Mouse (Mus musculus) CH12.LX (cell line): ENCODE measurements around the gene Zfp30. TPM values are rescaled to one million over a fixed set of nuclear protein-coding genes. Genes with fewer than 3 reads are reported as not detected.
A peak's percentile ranks its signal among the peaks of the same experiment; 100 is the strongest.

Experiments used
- DNase-seq: peaks from one replicate; pipeline ENCODE4 v3.0.0-alpha.2; 2013; ENCODE audit errors: extremely low read depth
- H3K27ac ChIP-seq: 2 replicates; pipeline ENCODE4 v1.5.1; 2012; ENCODE audit warnings: low read depth, mild to moderate bottlenecking, control low read depth, moderate library complexity; ENCODE audit not compliant: insufficient read depth
- H3K27me3 ChIP-seq: replicated peaks from 2 replicates; pipeline ENCODE3; 2012; ENCODE audit warnings: inconsistent platforms
- H3K36me3 ChIP-seq, 2 experiments: replicated peaks in 1 of 2; 2 replicates each; pipeline versions ENCODE3 to v1.6.1; 2012; ENCODE audit warnings: inconsistent platforms in 1 of 2, low read length in 1 of 2, mild to moderate bottlenecking in 1 of 2, mixed read lengths in 1 of 2, moderate library complexity in 1 of 2; ENCODE audit not compliant: control insufficient read depth in 1 of 2, insufficient read depth in 1 of 2
- H3K4me1 ChIP-seq, 2 experiments: 2 replicates each; pipeline ENCODE4 v1.6.1; 2012; ENCODE audit warnings: inconsistent platforms in 1 of 2, moderate library complexity in 1 of 2; ENCODE audit not compliant: insufficient read depth in 2 of 2, control insufficient read depth in 1 of 2
- H3K4me2 ChIP-seq: 2 replicates; pipeline ENCODE4 v1.6.1; 2012; ENCODE audit warnings: low read depth, mild to moderate bottlenecking, control low read depth; ENCODE audit not compliant: poor library complexity, insufficient read depth, severe bottlenecking
- H3K4me3 ChIP-seq, 3 experiments: fragments of 150-350 bp in 1 of 3; sonication (generic) in 1 of 3; replicated peaks in 1 of 3; 2 replicates each; pipeline versions ENCODE3 to v1.5.1; 2011 to 2012; ENCODE audit warnings: low read depth in 2 of 3, low read length in 2 of 3, mild to moderate bottlenecking in 2 of 3, moderate library complexity in 2 of 3, control low read depth in 1 of 3, improper control_type of control experiment in 1 of 3, inconsistent platforms in 1 of 3, mixed read lengths in 1 of 3; ENCODE audit not compliant: poor library complexity in 1 of 3
- H3K79me2 ChIP-seq: replicated peaks from 2 replicates; pipeline ENCODE4 v1.6.1; 2012; ENCODE audit warnings: mild to moderate bottlenecking, moderate library complexity; ENCODE audit not compliant: control insufficient read depth, poor library complexity, insufficient read depth, severe bottlenecking; ENCODE audit errors: extremely low read depth
- H3K9ac ChIP-seq: 2 replicates; pipeline ENCODE4 v1.6.1; 2012; ENCODE audit warnings: low read depth, mild to moderate bottlenecking, control low read depth, moderate library complexity; ENCODE audit not compliant: insufficient read depth
- H3K9me3 ChIP-seq: replicated peaks from 2 replicates; pipeline ENCODE3; 2012; ENCODE audit warnings: low read length, inconsistent platforms, mixed read lengths
- BHLHE40 ChIP-seq: IDR thresholded peaks from 2 replicates; pipeline ENCODE4 v1.6.1; 2011; ENCODE audit warnings: mild to moderate bottlenecking, low read depth, low read length, improper control_type of control experiment
- CHD1 ChIP-seq: IDR thresholded peaks from 2 replicates; pipeline ENCODE4 v1.6.1; 2012; ENCODE audit warnings: low read depth, low read length, improper control_type of control experiment, inconsistent platforms
- CHD2 ChIP-seq: IDR thresholded peaks from 2 replicates; pipeline ENCODE4 v1.6.1; 2011; ENCODE audit warnings: low read length, improper control_type of control experiment
- CTCF ChIP-seq, 2 experiments: IDR thresholded peaks in 1 of 2; conservative IDR thresholded peaks in 1 of 2; 2 replicates each; pipeline ENCODE4 v1.5.1; 2011 to 2012; ENCODE audit warnings: low read depth in 2 of 2, low read length in 2 of 2, improper control_type of control experiment in 1 of 2, inconsistent platforms in 1 of 2, mild to moderate bottlenecking in 1 of 2, moderate library complexity in 1 of 2
- E2F4 ChIP-seq: IDR thresholded peaks from 2 replicates; pipeline ENCODE4 v1.6.1; 2011; ENCODE audit warnings: low read depth, low read length, improper control_type of control experiment; ENCODE audit not compliant: insufficient replicate concordance
- EP300 ChIP-seq: IDR thresholded peaks from 2 replicates; pipeline ENCODE4 v1.6.1; 2011; ENCODE audit warnings: low read length, improper control_type of control experiment
- HCFC1 ChIP-seq: IDR thresholded peaks from 2 replicates; pipeline ENCODE4 v1.6.1; 2012; ENCODE audit warnings: low read depth, mild to moderate bottlenecking, inconsistent platforms, low read length, improper control_type of control experiment
- JUND ChIP-seq: conservative IDR thresholded peaks from 2 replicates; pipeline ENCODE4 v1.6.1; 2011; ENCODE audit warnings: low read depth, low read length, improper control_type of control experiment
- KAT2A ChIP-seq: IDR thresholded peaks from 2 replicates; pipeline ENCODE4 v1.6.1; 2012; ENCODE audit warnings: low read length, improper control_type of control experiment, inconsistent platforms; ENCODE audit not compliant: insufficient replicate concordance
- MAFK ChIP-seq: IDR thresholded peaks from 2 replicates; pipeline ENCODE4 v1.6.1; 2011; ENCODE audit warnings: low read length, improper control_type of control experiment; ENCODE audit not compliant: insufficient replicate concordance
- MAX ChIP-seq: IDR thresholded peaks from 2 replicates; pipeline ENCODE4 v1.6.1; 2011; ENCODE audit warnings: low read length, improper control_type of control experiment
- MAZ ChIP-seq: IDR thresholded peaks from 2 replicates; pipeline ENCODE4 v1.6.1; 2012; ENCODE audit warnings: low read depth, mild to moderate bottlenecking, inconsistent platforms, low read length, improper control_type of control experiment, moderate library complexity
- MXI1 ChIP-seq: IDR thresholded peaks from 2 replicates; pipeline ENCODE4 v1.6.1; 2011; ENCODE audit warnings: mild to moderate bottlenecking, low read depth, low read length, improper control_type of control experiment
- MYC ChIP-seq: IDR thresholded peaks from 2 replicates; pipeline ENCODE4 v1.6.1; 2011; ENCODE audit warnings: low read depth, mild to moderate bottlenecking, improper control_type of control experiment, low read length
- NELFE ChIP-seq: IDR thresholded peaks from 2 replicates; pipeline ENCODE4 v1.6.1; 2011; ENCODE audit warnings: low read depth, low read length, improper control_type of control experiment
- NRF1 ChIP-seq: IDR thresholded peaks from 2 replicates; pipeline ENCODE4 v1.6.1; 2014; ENCODE audit warnings: low read depth, mild to moderate bottlenecking, inconsistent platforms, low read length, improper control_type of control experiment, moderate library complexity
- PAX5 ChIP-seq: IDR thresholded peaks from 2 replicates; pipeline ENCODE4 v1.6.1; 2012; ENCODE audit warnings: low read length, inconsistent platforms, mixed read lengths
- POLR2A ChIP-seq: IDR thresholded peaks from 2 replicates; pipeline ENCODE4 v1.6.1; 2011; ENCODE audit warnings: low read depth, mild to moderate bottlenecking, improper control_type of control experiment, low read length
- POLR2AphosphoS2 ChIP-seq: IDR thresholded peaks from 2 replicates; pipeline ENCODE4 v1.6.1; 2011; ENCODE audit warnings: low read depth, low read length, improper control_type of control experiment
- RAD21 ChIP-seq: IDR thresholded peaks from 2 replicates; pipeline ENCODE4 v1.6.1; 2011; ENCODE audit warnings: low read depth, mild to moderate bottlenecking, low read length, improper control_type of control experiment, moderate library complexity
- RCOR1 ChIP-seq: conservative IDR thresholded peaks from 2 replicates; pipeline ENCODE4 v1.6.1; 2012; ENCODE audit warnings: low read depth, mild to moderate bottlenecking, inconsistent platforms, low read length, improper control_type of control experiment
- SIN3A ChIP-seq: IDR thresholded peaks from 2 replicates; pipeline ENCODE4 v1.6.1; 2012; ENCODE audit warnings: low read length, improper control_type of control experiment, inconsistent platforms
- SMC3 ChIP-seq: IDR thresholded peaks from 2 replicates; pipeline ENCODE4 v1.6.1; 2011; ENCODE audit warnings: low read depth, low read length, improper control_type of control experiment
- TBP ChIP-seq: conservative IDR thresholded peaks from 2 replicates; pipeline ENCODE4 v1.6.1; 2011; ENCODE audit warnings: low read depth, low read length, improper control_type of control experiment
- TCF12 ChIP-seq: IDR thresholded peaks from 2 replicates; pipeline ENCODE4 v1.6.1; 2014; ENCODE audit warnings: low read depth, mild to moderate bottlenecking, inconsistent platforms, low read length, improper control_type of control experiment
- UBTF ChIP-seq: IDR thresholded peaks from 2 replicates; pipeline ENCODE4 v1.6.1; 2012; ENCODE audit warnings: low read depth, mild to moderate bottlenecking, inconsistent platforms, low read length, improper control_type of control experiment, moderate library complexity
- USF1 ChIP-seq: IDR thresholded peaks from 2 replicates; pipeline ENCODE4 v1.6.1; 2014; ENCODE audit warnings: low read depth, mild to moderate bottlenecking, inconsistent platforms, low read length, improper control_type of control experiment
- ZC3H11A ChIP-seq: IDR thresholded peaks from 2 replicates; pipeline ENCODE4 v1.6.1; 2012; ENCODE audit warnings: low read depth, mild to moderate bottlenecking, inconsistent platforms, low read length, improper control_type of control experiment
- ZKSCAN1 ChIP-seq: IDR thresholded peaks from 2 replicates; pipeline ENCODE4 v1.6.1; 2012; ENCODE audit warnings: low read depth, inconsistent platforms, low read length, improper control_type of control experiment, borderline replicate concordance
- ZMIZ1 ChIP-seq: IDR thresholded peaks from 2 replicates; pipeline ENCODE4 v1.6.1; 2012; ENCODE audit warnings: low read depth, mild to moderate bottlenecking, inconsistent platforms, low read length, improper control_type of control experiment
- ZNF384 ChIP-seq: IDR thresholded peaks from 2 replicates; pipeline ENCODE4 v1.6.1; 2012; ENCODE audit warnings: low read depth, low read length, improper control_type of control experiment, inconsistent platforms
- dilution Hi-C: fragments of 300-500 bp; cut with MboI; formaldehyde crosslinking; loops from 2 replicates; pipeline ENCODE4 v1.14.3; 2020; ENCODE audit warnings: low sequenced_read_pairs; ENCODE audit not compliant: extremely low pct_unique_long_range_greater_than_20kb, extremely low pct_ligation_motif_present
- in situ Hi-C: fragments of 300-500 bp; cut with MboI; formaldehyde crosslinking; loops from 3 replicates; pipeline ENCODE4 v1.14.3; 2019; ENCODE audit warnings: low sequenced_read_pairs, low pct_ligation_motif_present, low pct_unique_long_range_greater_than_20kb, mixed read lengths
- polyA plus RNA-seq: library from polyadenylated mRNA; unstranded; fragments of >175 nt; gene quantifications from 2 replicates; pipeline ENCODE4 v1.2.1, GENCODE M21; 2012; ENCODE audit warnings: low read depth; ENCODE audit not compliant: insufficient read length
- total RNA-seq, 2 experiments: library from RNA; depleted of rRNA; stranded (reverse); fragments of 300-350 nt in 1 of 2; fragments of >200 nt in 1 of 2; gene quantifications; 2 replicates each; pipeline ENCODE4 v1.2.3; 2012 to 2014

Zfp30 gene
- total RNA-seq (2012; rRNA removed) (0.50 and 0.76 TPM in 2 replicates), total RNA-seq (2014; rRNA removed) (0.54 TPM in 2 replicates), polyA plus RNA-seq (0.45 and 0.76 TPM in 2 replicates)

- Histone ChIP-seq H3K27me3 (no peaks in the 10 kb centered on the region), H3K4me2 (peak within 1 kb of the TSS; percentile 98), H3K9me3 (peaks cover 2% of the 10 kb centered on the region), H3K9ac (peak within 1 kb of the TSS; percentile 89), H3K79me2 (no peaks in the 10 kb centered on the region), H3K4me3 (peak within 1 kb of the TSS; percentile 66 to 90 (median 68)), H3K27ac (no peak within 1 kb of the TSS), H3K36me3 (peaks cover 0 to 10% of the 10 kb centered on the region in 2 experiments), H3K4me1 (peaks cover 0 to 10% of the 10 kb centered on the region in 2 experiments; a peak in 2 of 4 replicates)
- in situ Hi-C loops (no loop called here), dilution Hi-C loops (no loop called here)
- DNase-seq, result peak; percentile 79
- TF ChIP-seq BHLHE40 (peak; percentile 53; the same call in 1 of the 2 replicates), MAZ (peak; percentile 48; the same call in 1 of the 2 replicates), UBTF (peak; percentile 80; the same call in 1 of the 2 replicates), CTCF (conservative IDR thresholded peaks at IDR 0.05 in 1 of 2, IDR thresholded peaks at IDR 0.05 in 1 of 2; ENCODE audit: low read depth in 2 of 2, low read length in 2 of 2) (no peak), E2F4 (no peak), JUND (no peak), NELFE (0 out of 2 replicates have a peak, but pooled peaks have one; percentile 32), TBP (no peak), RCOR1 (no peak), NRF1 (peak; percentile 96), CHD2 (no peak), CHD1 (no peak), ZC3H11A (no peak), POLR2A (peak; percentile 23; the same call in 1 of the 2 replicates), SMC3 (no peak), HCFC1 (no peak), USF1 (no peak), EP300 (no peak), PAX5 (no peak), TCF12 (no peak), MXI1 (no peak; the same call in 1 of the 2 replicates), RAD21 (no peak)
Measured at GRCm38 (mm10) chr7:29783871-29784551, at the start of gene Zfp30. TSS of gene Zfp30 (plus strand) at chr7:29783998.

GRCm38 (mm10) chr7:29742258-29742657 is 41.5 kb upstream of the Zfp30 start:
- Histone ChIP-seq H3K9ac (no peak overlapping the region), H3K4me1 (no peaks in the 10 kb centered on the region), H3K79me2 (no peaks in the 10 kb centered on the region), H3K9me3 (no peaks in the 10 kb centered on the region), H3K36me3 (no peaks in the 10 kb centered on the region), H3K27me3 (no peaks in the 10 kb centered on the region), H3K4me2 (no peak overlapping the region), H3K4me3 (no peak overlapping the region), H3K27ac (no peak overlapping the region)
- in situ Hi-C loops (no loop called here), dilution Hi-C loops (no loop called here)
- DNase-seq, result no peak
- no peak for TF ChIP-seq EP300
- TF ChIP-seq CHD2, result no peak
- no peak for TF ChIP-seq POLR2AphosphoS2
- TF ChIP-seq TBP, result no peak
- TF ChIP-seq ZKSCAN1, result no peak
- no peak for TF ChIP-seq ZNF384
- TF ChIP-seq ZMIZ1, result no peak
- no peak for TF ChIP-seq RCOR1
- TF ChIP-seq SIN3A, result no peak
- no peak for TF ChIP-seq MAX
- TF ChIP-seq RAD21, result no peak
- TF ChIP-seq UBTF, result no peak
- TF ChIP-seq KAT2A, result no peak
- TF ChIP-seq E2F4, result no peak
- no peak for TF ChIP-seq CHD1
- no peak for TF ChIP-seq POLR2A
- TF ChIP-seq MYC, result no peak
- no peak for TF ChIP-seq TCF12
- no peak for TF ChIP-seq MAFK
